Mouse (Mus musculus): ENCODE measurements around the gene Rfx6. TPM values are rescaled to one million over a fixed set of nuclear protein-coding genes. Genes with fewer than 3 reads are reported as not detected.

Gene Rfx6
- total RNA-seq (2021) = not detected

DNA sequence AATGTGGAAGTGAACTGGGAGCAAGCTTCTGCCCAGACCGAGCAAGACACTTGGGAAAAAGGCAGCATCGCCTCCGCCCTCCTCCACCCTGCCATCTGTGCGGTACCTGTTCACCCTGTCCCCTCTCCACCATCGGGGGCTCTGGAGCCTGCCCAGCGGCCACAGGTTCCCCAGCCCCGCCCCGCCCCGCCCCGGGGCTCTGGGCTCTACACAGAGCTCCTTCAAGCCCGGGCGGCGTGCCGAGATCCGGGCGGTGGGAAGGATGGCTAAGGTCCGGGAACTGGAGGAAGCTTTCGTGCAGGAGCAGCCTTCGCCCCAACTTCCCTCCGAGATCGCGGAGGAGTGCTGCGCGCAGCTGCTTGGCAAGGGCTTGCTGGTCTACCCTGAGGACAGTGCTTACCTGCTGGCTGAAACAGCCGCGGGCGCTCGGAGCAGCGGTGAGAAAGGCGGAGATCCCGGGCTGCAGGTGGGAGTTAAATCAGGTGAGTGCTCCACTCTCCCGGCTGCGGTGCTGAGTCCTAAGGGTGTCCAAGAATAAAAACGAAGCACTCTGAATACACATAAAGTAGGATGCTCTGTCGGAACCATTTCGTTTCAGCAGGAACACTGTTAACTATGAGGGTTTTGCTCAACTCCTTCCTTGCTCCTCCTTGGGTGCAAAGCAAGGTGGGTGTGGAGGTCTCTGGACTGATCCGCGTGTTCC, at the start of gene Rfx6:
Gene Rfx6, plus strand, starts transcription at position 209 of the 703 bp plus-strand sequence.
- DNase-seq = no peak

GRCm38 (mm10) chr10:51631411-51632136, 46.0 kb upstream of the Rfx6 start, which contains the start of gene Gprc6a:
TSS of gene Gprc6a (minus strand) at chr10:51631461.
- DNase-seq = no peak

DNA sequence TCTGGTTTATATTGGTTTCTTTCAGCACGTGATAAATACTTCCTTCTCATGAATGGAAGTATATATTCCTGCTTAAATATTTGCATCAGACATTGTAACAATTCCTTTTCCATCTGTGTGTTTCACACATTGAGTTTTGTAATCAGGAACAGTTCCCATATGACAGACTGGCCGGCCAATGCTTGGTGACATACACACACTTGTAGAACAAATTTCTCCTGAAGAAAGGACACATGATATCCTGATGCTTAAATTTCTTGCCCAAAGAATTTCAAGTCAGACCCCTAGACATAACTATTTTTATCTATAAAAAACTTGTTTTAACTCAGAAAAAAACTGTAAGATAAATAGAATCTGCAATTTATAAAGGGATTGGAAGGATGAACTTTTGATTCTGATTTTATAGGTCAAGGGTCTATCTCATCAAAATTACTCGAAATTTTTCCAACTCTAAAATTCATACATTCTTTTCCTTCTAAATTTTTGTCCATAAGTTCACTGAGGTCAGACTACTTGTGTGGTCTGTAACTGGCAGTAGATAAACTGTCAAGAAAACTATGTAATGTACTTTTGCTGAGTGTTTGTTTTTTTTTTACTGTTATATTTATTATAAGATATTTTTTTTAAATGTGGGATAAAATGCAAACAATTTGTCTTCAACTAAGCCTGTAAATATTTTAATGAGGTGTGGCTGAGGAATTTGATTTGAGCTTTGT, 27.9 kb upstream of the Rfx6 start:
- DNase-seq = no peak

DNA sequence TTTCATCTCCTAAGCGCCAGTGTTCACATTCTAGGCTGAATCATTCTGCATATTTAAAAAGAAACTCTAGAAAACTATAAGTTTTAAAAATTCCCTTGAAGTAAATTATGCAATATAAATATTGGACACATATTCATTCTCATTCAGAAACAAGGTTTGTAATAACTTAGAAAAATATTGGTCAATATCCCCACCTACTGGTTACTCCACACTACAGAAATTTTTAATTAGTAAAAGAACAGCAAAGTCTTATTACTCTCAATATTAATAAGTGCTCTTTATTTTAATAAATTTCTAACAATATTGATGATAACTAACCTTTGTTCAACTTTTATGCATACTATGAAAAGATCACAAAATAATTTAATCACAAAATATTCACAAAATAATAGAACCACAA, 20.2 kb upstream of the Rfx6 start:
- no peak for DNase-seq

DNA sequence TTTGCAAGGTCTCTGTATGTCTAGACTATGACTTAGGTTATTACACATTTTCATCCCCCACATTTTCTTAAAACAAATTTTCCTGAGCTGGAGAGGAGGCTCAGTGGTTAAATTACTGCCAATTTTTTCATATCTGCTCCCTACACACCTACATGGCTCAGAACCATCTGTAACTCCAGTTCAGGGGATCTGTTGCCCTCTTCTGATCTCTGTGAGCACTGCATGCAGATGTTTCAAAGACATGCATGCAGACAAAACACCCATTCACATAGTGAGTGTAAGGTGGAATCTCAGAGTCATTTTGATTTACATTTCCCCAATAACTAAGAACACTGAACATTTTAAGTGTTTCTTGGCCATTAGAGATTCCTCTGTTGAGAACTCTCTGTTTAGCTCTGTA, 8.2 kb upstream of the Rfx6 start:
- no peak for DNase-seq

DNA sequence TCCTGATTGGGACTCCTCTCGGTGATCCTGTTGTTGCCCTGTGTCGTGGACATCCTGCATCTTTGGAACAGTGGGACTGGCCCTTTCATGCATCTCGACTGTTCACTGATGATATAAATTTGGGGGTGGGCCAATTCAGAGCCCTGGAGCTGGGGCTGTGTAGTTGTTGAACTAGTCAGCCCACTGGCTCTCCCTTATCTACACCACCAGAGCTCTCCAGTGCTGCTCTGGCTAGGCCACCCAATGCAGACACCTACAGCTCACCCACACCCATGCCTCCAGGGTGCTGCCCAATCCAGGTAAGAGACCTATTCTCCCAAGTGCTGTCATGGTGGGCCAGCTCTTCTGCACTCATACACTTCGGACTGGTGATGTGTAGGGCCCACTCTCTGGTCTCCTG, 6.0 kb upstream of the Rfx6 start:
- DNase-seq = no peak

DNA sequence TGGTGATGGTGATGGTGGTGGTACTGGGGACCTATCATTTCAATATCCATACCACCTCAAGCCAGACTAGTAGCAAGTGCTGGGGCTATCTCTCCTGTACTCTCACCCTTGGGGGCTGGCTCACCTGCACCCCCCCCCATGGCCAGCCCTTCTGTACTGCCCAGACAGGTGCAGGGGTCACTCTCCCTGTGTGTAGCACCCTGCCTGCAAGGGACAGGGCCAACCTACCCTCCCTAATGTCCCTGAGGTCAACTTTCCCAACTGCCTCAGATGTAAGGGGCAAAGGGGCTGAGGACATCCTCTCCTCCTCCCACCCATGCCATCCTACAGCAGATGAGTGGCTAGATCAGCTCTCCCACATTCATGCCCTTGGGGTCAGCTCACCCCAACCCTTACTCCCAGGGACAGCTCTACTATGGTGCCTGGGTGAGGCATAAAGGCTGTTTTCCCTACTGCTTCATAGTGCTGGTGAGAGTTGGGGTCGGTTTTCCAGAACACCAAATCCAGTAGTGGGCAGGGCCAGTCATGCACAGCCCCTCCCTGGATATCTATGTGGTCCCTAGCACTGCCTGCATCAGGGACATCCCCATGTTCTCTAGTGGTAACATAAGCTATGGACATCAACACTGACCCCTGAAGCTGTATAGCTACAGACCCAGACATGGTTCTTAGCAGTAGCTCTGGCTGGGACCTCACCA, 5.3 kb upstream of the Rfx6 start:
- DNase-seq = no peak

GRCm38 (mm10) chr10:51678251-51678639, 689 bp downstream of the Rfx6 start:
- DNase-seq = no peak

DNA sequence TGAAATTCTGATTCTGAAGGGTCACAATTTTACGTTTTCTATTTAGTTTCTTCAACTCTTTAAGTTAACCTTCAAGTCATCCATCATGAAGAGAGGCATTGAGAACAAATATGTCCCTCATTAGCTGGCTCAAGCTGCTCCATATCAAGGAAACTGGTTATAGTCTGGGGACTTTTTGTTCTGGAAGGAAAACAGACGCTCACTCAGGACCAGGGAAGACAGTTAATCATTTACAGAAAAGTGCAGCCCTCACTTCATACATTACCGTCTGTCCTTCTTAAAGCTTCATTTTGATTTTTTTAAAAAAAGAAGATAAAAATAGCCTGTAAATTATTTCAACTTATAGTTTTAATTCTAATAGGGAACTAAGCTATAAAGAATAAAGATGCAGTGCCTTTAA, 43.3 kb downstream of the Rfx6 start:
- no peak for DNase-seq

DNA sequence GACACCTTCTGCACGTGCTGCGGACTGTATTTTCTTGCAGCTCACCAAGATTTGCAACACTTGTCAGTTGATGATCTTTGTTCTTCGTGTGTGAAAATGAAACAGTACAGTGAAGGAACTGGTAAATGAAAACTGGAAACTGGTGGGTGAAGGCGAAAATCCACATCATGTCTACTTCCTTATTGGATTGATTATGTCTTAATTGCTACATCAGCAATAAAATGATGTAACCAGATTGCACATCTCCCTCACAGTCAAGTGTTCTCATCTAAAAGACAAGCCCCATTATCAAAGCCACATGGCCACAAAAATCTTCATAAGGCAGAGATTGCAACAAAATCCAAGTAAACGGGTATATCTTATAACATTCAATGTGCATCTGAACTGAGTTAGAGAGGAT, 83.9 kb downstream of the Rfx6 start:
- DNase-seq = no peak

DNA sequence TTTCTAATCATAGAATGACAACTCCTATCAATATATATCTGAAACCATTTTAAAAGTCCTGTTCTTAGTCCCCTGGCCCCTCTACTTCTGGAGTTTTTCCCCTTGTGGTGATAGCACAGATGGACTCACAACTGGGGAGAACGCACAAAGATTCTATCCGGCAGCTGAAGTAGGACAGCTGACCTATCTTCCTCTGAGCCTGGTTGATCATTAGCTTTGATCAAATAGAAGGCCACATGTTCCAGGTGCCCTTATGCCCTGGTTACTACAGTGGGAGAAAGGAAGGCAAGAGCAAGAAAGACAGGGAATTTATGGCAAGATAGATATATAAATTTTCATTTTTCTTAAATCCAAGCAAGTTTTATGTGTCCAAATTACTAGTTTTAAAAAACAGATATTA, 85.7 kb downstream of the Rfx6 start:
- no peak for DNase-seq

- DNase-seq = no peak
These were observed 90.9 kb downstream of the Rfx6 start for GRCm38 (mm10) chr10:51768445-51768844.

DNA sequence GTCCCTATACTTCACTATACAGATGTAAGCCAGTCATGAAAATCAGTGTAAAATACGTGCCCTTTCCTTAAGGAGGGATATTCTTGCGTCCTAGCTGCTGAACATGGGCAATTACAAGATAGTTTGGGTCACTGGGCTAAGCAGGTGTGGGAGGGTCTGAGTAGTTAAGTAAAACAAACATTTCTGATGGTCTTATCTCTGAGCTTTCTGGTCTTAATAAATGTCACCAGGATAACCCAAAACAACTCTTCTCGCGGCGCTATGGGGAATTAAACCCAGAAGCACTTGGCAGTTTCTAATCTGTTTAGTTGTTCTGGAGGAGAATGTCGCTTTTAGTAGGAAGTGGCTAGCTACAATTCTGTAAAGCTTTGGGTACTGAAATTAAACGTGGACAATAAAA, 91.7 kb downstream of the Rfx6 start:
- no peak for DNase-seq

DNA sequence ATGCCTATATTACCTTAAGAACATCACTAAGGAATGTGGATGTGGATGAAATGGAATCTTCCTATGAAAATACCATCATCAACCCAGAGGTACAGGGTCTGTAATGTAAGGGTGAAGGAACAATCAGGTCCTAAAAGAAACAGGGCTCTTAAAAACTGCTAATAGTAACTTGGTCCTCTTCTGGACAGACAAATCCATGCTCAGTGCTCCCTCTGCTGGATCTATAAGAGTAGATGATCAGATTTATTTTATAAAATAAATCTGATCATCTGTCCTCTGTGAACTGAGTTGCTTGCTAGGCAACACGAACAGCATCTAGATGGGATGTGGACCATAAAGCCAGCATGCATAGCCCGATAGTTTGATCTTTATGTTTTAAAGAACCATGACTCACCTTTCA, 102.1 kb downstream of the Rfx6 start:
- DNase-seq = no peak

Other genes starting within 250 kb of the Rfx6 start
- gene Gm49339, start 197.1 kb upstream of the Rfx6 start, total RNA-seq (2021) = under 1 TPM in 1 of 2 experiments, not detected in 1; 0.77 TPM
- 1 to 10 TPM; 1.4 TPM for gene Lilr4b, start 197.1 kb upstream of the Rfx6 start, total RNA-seq (2021)
- under 1 TPM; 0.74 to 0.95 TPM for gene Lilrb4a, start 186.8 kb upstream of the Rfx6 start, total RNA-seq (2021)
- not detected for gene Fam162b, start 87.2 kb upstream of the Rfx6 start, total RNA-seq (2021)
- gene Gprc6a, start 46.3 kb upstream of the Rfx6 start, total RNA-seq (2021) = not detected